Mouse (Mus musculus) urinary bladder, postnatal 25 days (tissue): Measurements from ENCODE around the gene Phf7.
A peak's percentile ranks its signal among the peaks of the same experiment; 100 is the strongest.

Source experiments
- DNase-seq: peaks from one replicate; pipeline ENCODE4 v3.0.0; 2022; ENCODE audit warnings: low spot score

The Phf7 gene

GRCm38 (mm10) chr14:31232404-31233069 is 18.6 kb downstream of the Phf7 start:
- DNase-seq = no peak

GRCm38 (mm10) chr14:31230442-31230841 is 20.7 kb downstream of the Phf7 start:
- DNase-seq = no peak

- no peak for DNase-seq
These were observed 22.9 kb downstream of the Phf7 start for GRCm38 (mm10) chr14:31228234-31228633.

GRCm38 (mm10) chr14:31226978-31227377 is 24.1 kb downstream of the Phf7 start:
- DNase-seq = peak; percentile 31

GRCm38 (mm10) chr14:31217666-31218065 is 33.5 kb downstream of the Phf7 start, which contains the start of gene Sema3g:
Gene Sema3g (plus strand): TSS chr14:31217860.
- peak; percentile 50 for DNase-seq

- no peak for DNase-seq
These were observed 34.3 kb downstream of the Phf7 start, which contains the start of gene Nisch for GRCm38 (mm10) chr14:31216846-31217245. Gene Nisch (minus strand): TSS chr14:31216946.

- DNase-seq = peak; percentile 58
These were observed 35.7 kb downstream of the Phf7 start for GRCm38 (mm10) chr14:31215157-31216002.

GRCm38 (mm10) chr14:31214684-31215083 is 36.4 kb downstream of the Phf7 start:
- no peak for DNase-seq

- DNase-seq = no peak
These were observed 37.2 kb downstream of the Phf7 start for GRCm38 (mm10) chr14:31213868-31214267.

- no peak for DNase-seq
These were observed 38.6 kb downstream of the Phf7 start for GRCm38 (mm10) chr14:31212499-31212898.

GRCm38 (mm10) chr14:31211854-31212253 is 39.3 kb downstream of the Phf7 start:
- no peak for DNase-seq

GRCm38 (mm10) chr14:31209133-31209557 is 42.0 kb downstream of the Phf7 start:
- no peak for DNase-seq

- no peak for DNase-seq
These were observed 43.0 kb downstream of the Phf7 start, which contains the start of gene Tnnc1 for GRCm38 (mm10) chr14:31208084-31208483. Gene Tnnc1 (plus strand): TSS chr14:31208312.

GRCm38 (mm10) chr14:31207070-31207830 is 43.9 kb downstream of the Phf7 start:
- DNase-seq = no peak

- DNase-seq = peak; percentile 97
These were observed 44.6 kb downstream of the Phf7 start for GRCm38 (mm10) chr14:31206472-31206981.

- DNase-seq = peak; percentile 51
These were observed 45.3 kb downstream of the Phf7 start for GRCm38 (mm10) chr14:31205562-31206467.

- peak; percentile 22 for DNase-seq
These were observed 45.9 kb downstream of the Phf7 start for GRCm38 (mm10) chr14:31205244-31205561.

- no peak for DNase-seq
These were observed 46.3 kb downstream of the Phf7 start for GRCm38 (mm10) chr14:31204844-31205243.

GRCm38 (mm10) chr14:31200038-31200437 is 51.1 kb downstream of the Phf7 start:
- DNase-seq = no peak

- no peak for DNase-seq
These were observed 51.5 kb downstream of the Phf7 start for GRCm38 (mm10) chr14:31199599-31199998.
